Mouse (Mus musculus): ENCODE data around the gene Zfp286.
"Not testable (repeated sequence)": the region's sequence is repeated elsewhere in the genome, so short reads cannot be mapped to it uniquely, and the experiment has no call there.

Zfp286 gene

DNA sequence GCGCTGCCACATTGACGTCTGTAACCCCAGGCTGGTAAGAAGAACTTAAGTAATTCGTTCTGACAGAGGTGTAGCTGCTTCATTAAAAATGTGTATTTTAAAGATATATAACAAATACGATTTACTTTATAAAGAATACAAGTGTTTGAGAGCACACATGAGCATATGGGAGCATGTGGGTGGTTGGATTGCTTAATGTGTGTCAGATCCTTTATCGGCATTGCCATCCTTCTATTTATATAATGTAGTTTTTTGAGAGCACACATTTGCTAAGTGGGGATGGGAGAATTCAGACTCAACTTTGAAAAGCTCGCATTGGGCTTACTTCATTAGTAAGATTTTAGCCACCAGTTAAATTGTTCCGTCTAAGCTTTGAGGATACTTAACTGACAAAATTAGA lies 12.8 kb downstream of the Zfp286 start:
- no peak for DNase-seq

DNA sequence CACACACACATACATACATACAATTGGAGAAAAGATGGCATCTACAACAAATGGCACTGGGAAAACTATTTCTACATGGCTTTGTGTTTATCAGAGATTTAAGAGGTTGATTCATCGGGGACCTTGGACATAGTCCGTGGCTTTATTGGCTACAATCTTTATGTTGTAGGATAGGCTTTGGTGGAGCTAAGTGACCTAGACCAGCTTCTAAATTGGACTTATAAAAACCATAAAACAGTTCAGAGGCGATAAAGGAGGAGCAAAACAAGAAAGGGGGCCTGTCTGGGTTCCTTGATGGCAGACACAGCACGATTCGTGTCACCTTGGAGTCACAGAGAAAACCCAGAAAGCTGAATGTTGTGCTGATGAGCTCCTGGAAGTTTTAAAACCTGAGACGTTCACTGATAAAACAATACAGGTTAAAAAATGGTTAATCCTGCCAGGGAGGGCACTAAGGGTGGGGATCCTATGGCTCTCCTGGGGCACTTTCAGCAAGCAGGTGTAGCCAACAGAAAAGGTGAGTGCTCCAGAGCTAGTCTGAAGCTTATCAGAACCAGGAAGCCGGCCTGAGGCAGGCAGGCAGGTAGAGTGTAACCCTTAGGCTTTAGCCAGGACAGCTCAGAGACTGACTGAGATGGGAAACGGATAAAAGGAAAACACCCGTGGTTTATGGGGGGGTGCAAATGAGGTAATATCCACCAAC lies 28.4 kb downstream of the Zfp286 start:
- no peak for DNase-seq

DNA sequence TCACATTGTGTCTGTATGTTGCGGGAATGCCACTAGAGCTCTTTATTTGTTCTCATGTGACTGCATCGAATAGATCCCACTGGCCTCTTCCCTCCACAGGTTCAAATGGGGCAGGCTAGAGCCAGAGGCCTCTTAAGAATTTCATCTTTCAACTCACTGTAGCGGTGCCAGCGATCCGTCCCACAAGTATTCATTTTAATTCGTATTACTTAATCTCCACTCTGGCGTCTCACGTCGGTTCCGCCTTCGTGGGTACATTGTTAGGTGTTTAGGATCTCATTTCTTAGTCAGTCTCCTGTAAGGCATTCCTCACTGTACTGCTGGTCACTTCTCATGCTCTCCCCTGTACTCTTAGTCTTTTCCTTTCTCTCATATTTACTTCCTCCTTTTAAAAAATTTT lies 30.8 kb downstream of the Zfp286 start:
- no peak for DNase-seq

DNA sequence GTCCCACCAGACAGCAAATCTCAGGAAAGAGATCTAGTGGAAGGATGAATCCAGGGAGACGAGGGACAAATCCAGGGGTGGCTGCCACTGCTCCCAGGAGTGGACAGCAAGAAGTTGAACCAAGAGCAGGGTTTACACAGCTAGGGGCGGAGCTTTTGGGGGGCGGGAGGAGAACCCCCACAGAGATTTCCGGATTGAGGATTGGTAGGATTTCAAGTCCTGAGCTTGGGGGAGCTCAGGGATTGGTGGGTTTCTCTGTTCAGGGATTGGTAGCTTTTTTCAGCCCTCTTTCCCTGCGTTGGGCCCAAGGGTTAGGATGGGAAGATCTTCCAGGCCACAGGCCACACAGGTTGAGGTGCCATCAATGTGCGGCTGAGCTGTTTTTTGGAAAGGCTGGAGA lies 31.4 kb downstream of the Zfp286 start:
- DNase-seq = no peak

DNA sequence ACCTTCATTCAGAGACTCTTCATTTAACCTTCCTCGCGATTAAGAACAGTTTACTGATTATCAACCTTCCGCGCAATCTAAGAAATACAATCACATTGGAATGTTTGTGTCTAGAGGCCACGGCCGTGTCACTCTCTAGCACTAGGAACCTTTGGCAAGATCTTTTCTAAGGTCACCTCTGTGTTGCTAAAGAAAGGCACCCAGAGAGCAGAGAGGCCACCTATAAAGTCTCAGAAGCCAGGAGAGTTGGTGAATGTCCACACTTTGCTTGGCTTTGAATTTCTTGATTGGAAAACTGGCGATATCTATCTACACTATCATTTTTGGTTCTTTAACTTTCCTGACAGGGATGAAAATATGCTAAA lies 32.1 kb downstream of the Zfp286 start:
- DNase-seq = no peak

DNA sequence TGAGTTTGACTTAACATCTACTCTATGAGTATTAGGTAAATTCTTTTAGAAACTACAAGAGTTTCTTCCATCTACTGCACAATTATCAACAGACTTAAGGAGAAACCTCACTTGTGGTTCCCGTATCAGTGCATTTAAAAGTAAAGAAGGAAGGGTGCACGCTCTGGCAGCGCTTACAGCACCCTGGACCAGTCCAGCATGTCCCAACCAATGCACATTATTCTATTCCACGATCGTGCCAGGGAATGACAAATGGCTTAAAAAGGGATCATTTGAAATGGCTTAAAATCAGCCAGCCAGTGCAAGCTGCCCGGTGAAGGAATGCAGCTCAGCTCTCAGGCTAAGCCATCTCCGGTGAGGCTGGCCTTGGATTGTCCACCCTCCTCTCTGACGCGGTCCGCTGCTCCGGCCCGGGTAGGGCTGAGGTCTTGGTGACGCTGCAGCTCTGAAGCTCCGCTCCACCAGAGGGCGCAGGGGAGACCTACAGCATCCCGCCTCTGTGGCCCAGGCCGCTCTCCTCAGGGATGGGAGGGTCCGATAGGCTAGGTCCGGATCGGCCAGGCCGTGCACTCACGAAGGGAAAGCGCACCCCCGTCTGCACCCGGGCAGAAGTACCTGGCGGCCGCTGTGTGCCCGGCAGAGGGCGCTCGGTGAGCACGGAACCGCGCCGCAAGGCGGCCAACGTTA lies 32.7 kb downstream of the Zfp286 start:
- DNase-seq = peak; percentile 96 to 98

DNA sequence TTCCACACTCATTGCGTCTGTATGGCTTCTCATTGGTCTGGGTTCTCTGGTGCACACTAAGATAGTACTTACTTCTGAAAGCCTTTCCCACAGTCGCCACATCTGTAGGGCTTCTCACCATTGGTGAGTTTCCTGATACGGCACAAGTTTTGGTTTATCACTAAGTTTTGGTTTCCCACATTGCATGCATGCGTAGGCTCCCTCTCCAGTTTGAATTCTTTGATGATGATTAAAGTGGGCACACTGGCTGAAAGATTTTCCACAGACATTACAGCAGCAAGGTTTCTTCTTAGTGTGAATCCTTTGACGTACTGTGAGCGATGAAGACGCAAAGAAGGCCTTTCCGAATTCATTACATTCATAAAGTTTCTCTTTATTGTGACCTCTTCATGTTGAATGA lies 36.5 kb downstream of the Zfp286 start, which contains the start of gene Gm10428:
Gene Gm10428 (plus strand): TSS at position 321 of the 400 bp plus-strand sequence.
- DNase-seq = no peak

DNA sequence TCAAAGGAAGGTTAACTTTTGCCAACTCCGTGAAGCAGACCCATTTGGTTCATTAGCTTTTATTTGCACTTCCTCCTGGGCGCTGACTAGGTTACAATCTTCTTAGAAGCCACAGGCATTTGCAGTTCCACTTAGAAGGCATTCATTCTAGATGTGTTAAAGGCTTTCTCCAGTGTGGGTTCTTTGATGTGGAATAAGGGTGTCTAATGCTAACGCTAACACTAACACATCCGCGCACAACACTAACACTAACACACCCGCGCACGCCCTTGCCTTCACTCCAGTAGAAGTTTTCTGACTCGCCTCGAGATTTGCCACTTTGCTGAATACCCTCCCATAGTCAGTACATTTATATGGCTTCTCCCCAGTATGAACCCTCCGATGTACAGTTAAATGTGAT lies 37.1 kb downstream of the Zfp286 start:
- DNase-seq = no peak

DNA sequence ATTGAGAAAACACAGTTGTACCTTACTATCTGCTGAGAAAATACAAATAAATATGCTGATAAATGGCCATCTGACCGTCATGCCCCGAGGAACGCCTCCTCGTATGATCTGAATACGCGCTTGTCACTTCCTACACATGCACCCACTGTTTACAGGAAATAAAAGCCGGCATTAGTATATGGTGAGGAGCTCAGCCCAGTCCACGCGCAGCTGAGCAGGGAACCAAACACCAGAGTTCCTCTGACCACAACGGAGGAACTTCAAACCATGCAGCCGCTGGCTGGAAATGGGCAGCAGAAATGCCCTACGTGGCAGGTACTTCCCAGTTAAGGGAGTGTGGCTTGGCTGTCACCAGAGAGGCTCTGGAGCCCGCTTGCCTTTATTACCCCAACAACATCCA lies 39.8 kb downstream of the Zfp286 start:
- DNase-seq = not testable (repeated sequence)

DNA sequence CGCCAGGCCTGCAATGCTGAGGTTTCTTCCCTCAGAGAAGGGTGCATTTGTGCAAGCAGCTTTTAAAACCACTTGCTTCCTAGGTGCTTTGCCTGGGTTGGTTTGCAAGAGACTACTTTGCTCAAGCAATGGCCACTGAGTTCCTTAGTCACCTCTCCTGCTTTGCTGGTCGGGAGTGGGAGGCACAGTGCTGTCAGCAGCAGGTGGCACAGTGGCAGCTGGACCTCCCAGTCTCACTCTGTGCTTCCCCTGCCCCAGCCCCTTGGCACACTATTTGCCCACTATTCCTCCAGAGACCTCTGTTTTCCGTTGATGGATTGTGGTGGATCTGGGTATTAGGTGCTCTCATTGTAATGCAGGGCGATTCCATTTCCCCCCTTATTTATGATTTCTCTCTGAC lies 41.2 kb downstream of the Zfp286 start:
- DNase-seq = no peak

DNA sequence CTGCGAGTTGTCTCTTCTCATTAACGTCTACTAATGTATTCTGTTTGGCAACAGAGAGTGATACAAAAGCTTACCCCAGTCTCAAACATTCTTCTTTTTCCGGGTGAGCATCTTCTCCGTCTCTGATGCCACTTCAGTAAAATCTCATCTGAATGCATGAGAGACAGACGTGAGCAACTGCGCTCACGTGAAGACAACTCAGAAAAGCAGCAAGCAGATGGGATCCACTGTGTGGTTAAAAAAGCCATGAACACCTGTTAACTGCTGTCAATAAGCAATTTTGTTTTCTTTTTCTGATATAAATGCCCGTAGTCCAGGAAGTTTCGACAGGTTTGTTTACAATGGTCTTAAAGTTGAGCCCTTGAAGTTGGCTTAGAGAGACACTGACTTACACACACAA lies 42.0 kb downstream of the Zfp286 start:
- DNase-seq = no peak

DNA sequence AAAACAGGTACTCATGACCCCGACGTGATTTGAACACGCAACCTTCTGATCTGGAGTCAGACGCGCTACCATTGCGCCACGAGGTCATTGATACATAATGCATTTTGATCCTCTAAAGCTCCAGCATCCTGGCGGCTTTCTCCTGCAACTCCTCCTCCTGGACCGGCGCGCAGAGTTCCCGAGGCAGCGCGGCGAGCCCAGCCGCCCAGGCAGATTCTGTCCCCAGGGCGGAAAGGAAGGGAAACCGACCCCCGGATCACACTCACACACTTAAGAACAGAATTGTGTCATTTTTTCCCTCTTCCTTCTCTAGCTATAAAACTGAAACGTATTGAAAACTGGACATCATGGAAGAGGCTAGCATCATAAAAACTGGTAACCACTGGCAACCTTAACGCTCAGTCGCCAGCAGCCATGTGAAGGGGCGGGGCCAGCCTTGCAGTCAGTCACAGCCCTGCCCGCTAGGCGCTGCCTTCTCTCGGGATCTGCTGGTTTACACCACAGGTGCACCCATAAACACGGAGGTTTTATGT lies 43.2 kb downstream of the Zfp286 start:
- peak; percentile 64 to 72 for DNase-seq

DNA sequence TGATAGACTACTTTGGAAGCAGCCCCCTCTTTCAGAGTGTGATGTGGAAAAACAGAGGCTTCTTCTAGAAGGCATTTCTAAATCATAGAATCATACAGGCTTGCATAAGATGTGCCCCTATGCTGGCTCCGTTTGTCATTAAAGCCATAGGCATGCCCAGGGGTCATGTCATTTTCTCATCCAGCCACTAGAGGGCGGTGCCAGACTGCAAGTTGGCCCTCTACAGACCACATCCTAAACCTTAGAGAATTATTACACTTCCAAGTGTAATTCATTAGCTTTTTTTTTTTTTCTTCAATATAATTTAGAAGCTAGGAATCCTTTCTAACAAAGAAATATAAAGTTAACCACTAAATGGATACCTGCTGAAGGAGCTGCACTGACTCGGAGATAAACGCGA lies 45.2 kb downstream of the Zfp286 start:
- peak; percentile 62 to 79 for DNase-seq

DNA sequence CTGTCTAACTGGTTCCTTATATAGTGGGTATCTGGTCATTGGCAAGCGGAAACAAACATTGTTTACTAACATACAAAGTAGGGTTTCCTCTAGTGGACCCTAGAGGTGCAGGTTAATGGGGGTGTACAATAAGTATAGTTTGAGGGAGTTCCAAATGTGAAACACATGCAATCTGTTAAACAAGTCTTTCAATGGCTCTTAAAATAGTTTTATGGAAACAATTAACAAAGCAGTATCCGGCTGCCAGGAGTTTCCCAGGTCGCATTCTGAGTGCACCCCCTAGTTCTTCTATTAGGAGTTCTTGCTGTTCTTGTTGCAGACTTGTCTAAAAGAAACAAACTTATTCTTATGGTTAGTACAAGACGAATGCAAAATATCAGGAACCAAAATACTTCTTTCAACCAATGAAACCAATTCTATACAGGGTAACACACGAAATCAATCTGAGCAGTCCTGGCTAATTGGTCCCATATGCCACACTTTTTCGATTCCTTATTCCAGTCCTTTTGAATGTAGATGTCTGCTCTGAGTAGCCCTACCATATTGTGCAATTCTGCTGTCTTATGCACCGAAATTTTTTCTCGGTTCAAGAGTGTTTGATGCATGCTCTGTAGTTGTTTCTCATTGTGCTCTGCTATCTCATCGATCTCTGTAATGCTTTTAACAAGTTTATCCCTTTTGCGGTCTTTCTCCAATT lies 46.9 kb downstream of the Zfp286 start:
- DNase-seq = no peak

DNA sequence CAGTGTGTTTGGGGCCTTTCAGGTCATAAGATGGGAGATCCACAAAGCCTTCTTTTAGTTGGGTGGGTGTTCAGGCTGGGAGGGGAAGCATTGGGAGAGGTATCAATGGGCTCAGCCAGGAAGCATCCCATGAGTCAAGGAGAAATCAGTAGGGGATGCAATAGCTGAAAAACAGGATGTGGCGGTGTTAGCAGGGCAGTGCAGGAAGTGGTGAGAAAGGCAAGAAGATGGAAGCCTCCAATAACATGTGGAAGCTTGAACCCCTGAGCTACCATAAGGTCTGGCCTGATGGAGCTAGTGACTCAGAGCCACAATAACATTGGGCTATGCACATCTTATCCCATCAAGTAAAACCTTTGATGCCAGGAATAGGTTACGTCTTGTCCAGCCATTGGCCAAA lies 48.1 kb downstream of the Zfp286 start:
- DNase-seq = no peak

DNA sequence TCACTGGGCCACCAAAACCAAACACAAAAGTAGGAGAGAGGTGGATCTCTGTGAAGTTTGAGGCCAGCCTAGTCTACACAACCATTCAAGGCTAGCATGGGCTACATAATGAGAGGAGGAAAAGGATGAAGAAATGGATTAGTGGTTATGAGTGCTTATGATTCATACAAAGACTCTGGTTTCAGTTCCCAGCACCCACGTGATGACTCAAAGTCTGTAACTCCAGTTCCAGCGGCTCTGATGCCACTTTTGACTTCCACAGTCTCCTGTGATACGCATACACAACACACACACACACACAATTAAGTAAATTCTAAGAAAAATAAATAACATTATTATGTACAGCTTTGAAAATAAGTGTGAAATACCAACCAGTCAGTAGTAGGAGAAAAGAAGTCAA lies 56.6 kb downstream of the Zfp286 start:
- no peak for DNase-seq

DNA sequence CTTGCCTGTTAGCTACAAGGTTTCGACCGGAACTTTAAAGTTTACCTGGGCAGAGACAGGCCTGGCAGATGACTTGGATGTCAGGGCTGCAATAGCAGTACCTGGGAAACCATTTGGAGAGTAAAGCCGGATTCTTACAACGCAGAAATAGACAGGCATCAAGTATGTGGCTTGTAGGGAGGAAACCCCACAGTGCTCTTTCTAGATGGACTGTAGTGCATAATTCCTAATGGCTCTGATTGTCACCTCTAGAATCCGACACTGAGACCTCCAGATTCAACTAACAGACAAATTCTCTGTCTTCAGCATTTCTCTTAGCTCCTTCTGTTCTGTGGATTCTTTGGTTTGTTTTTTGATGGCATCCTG lies 57.3 kb downstream of the Zfp286 start:
- DNase-seq = no peak

DNA sequence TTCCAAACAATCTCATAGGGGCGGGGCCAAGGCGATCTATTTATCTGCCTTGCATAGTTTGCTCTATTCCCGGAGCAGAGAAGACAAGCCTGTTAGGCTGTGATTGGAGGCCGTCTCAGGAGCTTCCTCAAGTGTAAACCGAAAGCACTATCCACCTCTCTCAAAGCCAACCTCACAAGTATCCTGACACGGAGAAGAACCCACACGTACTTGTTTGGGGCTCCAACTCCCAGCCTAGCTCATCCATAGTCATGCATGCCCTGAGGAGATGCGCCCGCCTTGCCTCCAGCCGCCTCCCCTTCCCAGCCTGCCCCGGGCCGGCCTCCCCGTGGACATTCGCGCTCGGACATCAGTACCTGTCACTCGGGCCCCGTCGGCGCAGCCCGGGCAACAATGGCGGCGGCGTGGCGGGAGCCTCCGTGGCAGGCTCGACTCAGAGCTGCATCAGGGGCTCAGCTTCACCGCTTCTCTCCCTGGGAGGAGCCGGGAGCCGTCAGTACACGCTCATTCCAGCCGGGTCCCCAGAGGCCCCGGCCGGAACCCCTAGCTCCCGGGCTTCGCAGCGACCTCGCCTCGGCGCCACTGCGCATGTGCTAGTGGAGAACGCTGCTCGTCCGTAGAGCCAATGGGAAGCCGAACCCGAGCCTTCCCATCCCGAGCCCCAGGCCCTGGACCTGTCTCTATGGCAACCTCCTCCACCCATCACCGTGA lies 57.8 kb downstream of the Zfp286 start, which contains the start of gene Zfp287:
Gene Zfp287 (minus strand): TSS at position 595 of the 711 bp plus-strand sequence.
- peak; percentile 88 to 91 for DNase-seq

DNA sequence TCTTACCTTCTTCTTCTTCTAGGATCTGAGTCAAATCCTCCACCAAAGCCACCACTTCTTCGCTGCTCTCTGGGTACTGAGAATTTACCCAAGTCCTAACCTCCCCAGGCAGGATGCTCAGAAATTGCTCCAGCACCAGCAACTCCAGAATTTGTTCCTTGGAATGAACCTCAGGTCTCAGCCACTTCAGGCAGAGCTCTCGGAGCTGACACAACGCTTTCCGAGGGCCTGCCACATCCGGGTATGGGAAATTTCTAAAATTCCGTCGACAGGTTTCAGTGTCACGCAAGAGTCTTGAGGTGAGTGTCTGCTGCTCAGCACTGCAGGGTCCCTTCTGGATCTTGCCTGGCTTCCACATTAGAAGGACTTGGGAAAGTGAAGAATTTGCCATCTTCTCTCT lies 61.0 kb downstream of the Zfp286 start:
- DNase-seq = no peak

DNA sequence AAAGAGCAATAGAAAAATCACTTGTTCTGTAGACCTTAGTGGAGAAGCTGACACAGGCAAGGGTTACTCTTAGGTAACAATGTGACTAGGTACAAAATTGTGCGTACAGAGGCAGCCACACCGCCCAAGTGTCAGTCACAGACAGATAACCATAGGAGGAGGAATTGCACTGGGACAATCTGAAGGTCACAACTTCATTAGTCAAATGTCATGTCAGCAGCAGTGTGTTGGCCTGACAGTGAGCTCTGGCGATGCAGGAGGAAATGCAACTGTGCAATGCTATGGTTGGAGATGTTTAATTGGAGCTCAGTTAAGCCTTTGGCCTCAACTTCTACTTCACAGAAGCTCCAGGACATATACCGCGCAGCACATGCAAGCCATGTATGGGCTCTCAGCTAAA lies 78.6 kb downstream of the Zfp286 start:
- no peak for DNase-seq

DNA sequence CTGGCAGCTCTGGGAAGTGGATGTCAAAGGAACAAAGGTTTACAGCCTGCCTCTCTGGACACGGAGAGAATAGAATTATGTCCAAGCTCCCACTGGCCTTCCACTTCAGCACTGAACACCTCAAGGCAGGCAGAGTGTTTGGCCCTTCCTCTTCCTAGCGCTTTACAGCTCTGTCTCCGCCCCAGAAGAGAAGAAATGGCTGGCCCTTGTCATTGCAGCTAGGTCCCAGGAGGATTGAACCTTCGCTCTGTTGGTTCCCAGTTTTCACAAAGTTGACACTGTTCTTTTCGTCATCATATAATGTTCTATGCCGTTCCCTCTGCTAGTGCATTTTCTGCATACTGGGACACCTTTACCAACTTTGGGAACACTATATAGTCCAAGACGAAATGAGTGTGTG lies 81.0 kb downstream of the Zfp286 start:
- DNase-seq = no peak

DNA sequence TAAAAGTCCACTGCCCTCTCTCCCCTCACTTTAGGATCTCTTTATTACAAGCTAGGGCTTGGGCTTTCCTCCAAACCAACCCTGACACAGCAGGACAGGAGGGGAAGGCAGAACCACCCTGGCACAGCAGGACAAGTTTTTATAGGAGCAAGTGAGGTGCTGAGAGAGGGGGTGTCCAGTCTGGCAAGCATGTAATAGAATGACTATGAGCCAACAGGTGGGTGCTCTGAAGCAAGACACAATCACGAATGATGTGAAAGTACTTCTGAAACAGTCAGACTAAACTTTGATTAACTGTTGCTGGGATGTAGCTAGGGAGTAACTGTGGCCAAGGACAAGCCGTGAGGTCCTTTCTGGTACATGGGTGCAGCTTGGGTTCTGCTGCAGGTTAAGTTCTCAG lies 83.1 kb downstream of the Zfp286 start:
- DNase-seq = no peak
